Mouse (Mus musculus) intestine, embryonic 14.5 days (tissue): ENCODE data around the gene Selenom. TPM values are rescaled to one million over a fixed set of nuclear protein-coding genes. Genes with fewer than 3 reads are reported as not detected.

Experiments used
- ATAC-seq: fragments of 200-750 bp; cut with Nextera tagmentation; replicated peaks from 2 replicates; pipeline ENCODE4 v1.8.0; 2017; ENCODE audit warnings: low read depth, moderate number of reproducible peaks, moderate TSS enrichment, moderate library complexity; ENCODE audit not compliant: low FRiP score, low TSS enrichment
- DNase-seq: peaks from one replicate; pipeline ENCODE4 v3.0.0-alpha.2; 2018; ENCODE audit warnings: low spot score
- H3K27ac ChIP-seq: fragments of 300-500 bp; sonication (generic); 2 replicates; pipeline ENCODE4 v1.5.1; 2014; ENCODE audit warnings: low read depth, mild to moderate bottlenecking, control low read depth
- H3K27me3 ChIP-seq: fragments of 300-500 bp; sonication (generic); replicated peaks from 2 replicates; pipeline ENCODE4 v1.6.1; 2014; ENCODE audit warnings: low read length, control low read depth; ENCODE audit not compliant: control insufficient read depth, insufficient read depth
- H3K36me3 ChIP-seq: fragments of 300-500 bp; sonication (generic); 2 replicates; pipeline ENCODE4 v1.6.1; 2014; ENCODE audit warnings: low read length, control low read depth; ENCODE audit not compliant: control insufficient read depth, insufficient read depth
- H3K4me1 ChIP-seq: fragments of 300-500 bp; sonication (generic); replicated peaks from 2 replicates; pipeline ENCODE4 v1.6.1; 2014; ENCODE audit warnings: low read length, control low read depth, mixed read lengths; ENCODE audit not compliant: control insufficient read depth, insufficient read depth
- H3K4me2 ChIP-seq: fragments of 300-500 bp; sonication (generic); 2 replicates; pipeline ENCODE4 v1.6.1; 2014; ENCODE audit warnings: low read length
- H3K4me3 ChIP-seq: fragments of 300-500 bp; sonication (generic); 2 replicates; pipeline ENCODE4 v1.5.1; 2014; ENCODE audit warnings: low read depth, low read length, control low read depth, mixed read lengths
- H3K9ac ChIP-seq: fragments of 300-500 bp; sonication (generic); 2 replicates; pipeline ENCODE4 v1.6.1; 2014; ENCODE audit warnings: mild to moderate bottlenecking, low read length
- H3K9me3 ChIP-seq: fragments of 300-500 bp; sonication (generic); 2 replicates; pipeline ENCODE4 v1.6.1; 2016; ENCODE audit warnings: low read length, control low read depth; ENCODE audit not compliant: control insufficient read depth
- WGBS: fragments of 180-500 bp; shearing (Covaris S2); extraction: QIAGEN DNeasy Blood & Tissue Kit; methylation state at CpG from one replicate; pipeline ENCODE4 v1.1.7; 2014; 5-methylcytosine and 5-hydroxymethylcytosine counted together
- polyA plus RNA-seq: library from polyadenylated mRNA; unstranded; fragments of >200 nt; fragmentation: Nextera tagmentation; extraction: Ambion mirVana; gene quantifications from 2 replicates; pipeline ENCODE4 v1.2.1, GENCODE M21; 2014

The Selenom gene
- polyA plus RNA-seq, 1 experiment from 2014 or later = 160 TPM

DNA sequence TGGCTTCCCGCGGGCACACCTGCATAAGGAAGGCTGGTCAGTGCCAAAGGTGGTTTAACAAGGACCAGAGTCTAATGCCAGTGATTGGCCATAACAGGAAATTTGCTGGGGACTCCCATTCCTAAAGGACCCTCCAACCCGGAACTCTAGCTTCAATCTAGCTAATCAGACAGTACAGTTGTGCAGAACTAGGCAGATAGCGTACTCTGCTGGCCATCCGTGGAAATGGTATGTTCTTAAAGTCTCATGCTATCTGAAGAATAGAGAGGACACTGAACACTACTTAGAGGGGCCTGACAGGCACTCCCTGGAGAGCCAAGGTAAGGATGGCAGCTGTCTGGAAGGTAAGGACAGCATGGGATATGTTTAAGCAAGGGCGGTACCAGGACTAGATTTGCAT lies 17.1 kb downstream of the Selenom start:
- 88% methylated on average over 6 of the region's 6 CpGs for WGBS
- ATAC-seq = no peak
- no peak for DNase-seq

DNA sequence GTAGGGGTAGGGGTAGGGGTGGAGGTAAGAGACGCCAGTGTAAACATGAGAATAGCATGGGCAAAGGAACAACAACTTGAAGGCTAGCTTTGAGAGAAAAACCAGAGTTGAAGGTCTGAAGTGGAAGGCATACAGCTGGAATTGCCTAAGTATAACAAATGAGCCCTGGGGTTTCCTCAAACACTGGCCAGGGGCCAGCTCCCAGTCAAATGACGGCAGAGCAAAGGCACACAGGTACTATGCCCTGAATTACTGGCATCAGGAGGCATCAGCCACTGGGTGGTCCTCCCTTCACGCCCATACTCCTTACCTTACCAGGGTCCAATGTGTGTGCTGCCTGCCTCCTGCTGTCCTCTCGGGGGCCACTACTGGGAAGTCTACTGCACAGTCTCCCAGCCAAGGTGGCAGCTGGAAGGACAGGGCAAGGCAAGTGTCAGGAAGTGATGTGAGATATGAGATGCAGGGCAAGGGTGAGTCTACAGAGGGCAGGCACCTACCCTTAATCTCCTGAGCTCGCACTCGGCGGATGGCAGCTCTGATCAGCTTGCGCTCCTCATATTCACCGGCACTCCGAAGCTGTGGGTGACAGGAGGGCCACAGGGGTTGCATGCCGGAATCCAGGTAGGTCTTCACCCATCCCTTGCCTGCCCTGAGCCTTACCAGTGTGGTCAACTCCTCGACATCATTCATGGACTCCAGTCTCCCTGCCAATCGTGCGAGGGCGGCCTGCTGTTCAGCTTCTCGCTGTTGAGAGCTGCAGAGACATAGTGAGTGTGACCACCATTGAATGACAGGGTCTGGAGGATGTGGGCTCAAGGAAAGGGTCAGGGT lies 17.8 kb downstream of the Selenom start:
- no peak for DNase-seq
- 86% methylated on average over 16 of the region's 16 CpGs for WGBS
- H3K9me3 ChIP-seq = no peaks in the 10 kb centered on the region
- no peaks in the 10 kb centered on the region for H3K27me3 ChIP-seq
- H3K4me2 ChIP-seq = no peak overlapping the region
- no peak overlapping the region for H3K27ac ChIP-seq
- peaks cover 78% of the 10 kb centered on the region for H3K36me3 ChIP-seq
- no peak for ATAC-seq
- no peak overlapping the region for H3K4me3 ChIP-seq
- peaks cover 21% of the 10 kb centered on the region for H3K4me1 ChIP-seq
- no peak overlapping the region for H3K9ac ChIP-seq

More for the DNA sequence above, 17.1 kb downstream of the Selenom start:
- Histone ChIP-seq H3K27me3 (no peaks in the 10 kb centered on the region), H3K9me3 (no peaks in the 10 kb centered on the region), H3K4me3 (no peak overlapping the region), H3K36me3 (peaks cover 82% of the 10 kb centered on the region), H3K4me1 (peaks cover 14% of the 10 kb centered on the region), H3K27ac (no peak overlapping the region), H3K9ac (no peak overlapping the region), H3K4me2 (no peak overlapping the region)

DNA sequence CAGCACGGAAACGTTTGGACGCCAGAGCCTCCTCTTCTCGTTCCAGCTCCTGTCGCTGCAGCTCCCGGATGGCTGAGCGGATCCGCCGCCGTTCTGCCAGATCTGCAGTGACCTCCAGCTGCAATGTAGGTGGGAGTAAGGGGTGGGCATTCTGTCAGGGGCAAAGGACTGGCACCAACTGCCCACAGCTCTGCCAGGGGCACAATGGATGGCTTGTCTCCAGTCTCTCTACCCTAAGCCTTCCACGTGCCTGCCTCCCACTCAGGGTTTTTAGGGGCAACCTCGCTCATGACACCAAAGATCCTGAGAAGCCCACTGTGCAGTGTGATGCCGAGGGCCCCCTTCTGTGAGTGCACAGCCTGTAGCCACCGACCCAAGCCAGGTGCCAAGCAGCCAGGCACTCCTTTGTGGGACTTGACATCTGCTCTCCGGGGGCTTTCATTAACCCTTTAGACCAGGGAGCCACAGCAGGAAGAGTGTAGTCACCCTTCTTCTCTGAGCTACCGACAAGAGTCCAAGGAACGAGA lies 19.0 kb downstream of the Selenom start:
- H3K36me3 ChIP-seq = peaks cover 67% of the 10 kb centered on the region

DNA sequence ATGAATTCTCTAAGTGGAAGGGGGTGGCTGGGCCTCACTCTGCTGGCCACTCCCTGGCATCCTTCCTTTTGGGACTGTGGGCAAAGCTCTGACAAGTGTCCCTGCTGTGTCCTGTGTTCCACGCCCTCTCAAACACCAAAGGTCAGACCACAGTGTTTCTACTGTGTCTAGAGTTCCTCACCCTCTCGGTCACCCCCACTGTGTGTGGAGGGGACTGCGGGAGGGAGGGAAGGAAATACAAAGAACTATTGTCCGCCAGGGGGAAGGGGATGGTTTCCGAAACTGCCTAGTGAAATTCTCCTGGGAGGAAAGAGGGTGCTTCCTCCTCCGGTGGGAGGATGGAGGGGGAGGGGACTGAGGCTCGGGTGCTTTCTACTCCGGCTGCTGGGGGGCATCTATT lies 20.5 kb downstream of the Selenom start:
- H3K27ac ChIP-seq = peak overlapping the region; percentile 92; the same call in 1 of the 2 replicates

More for the DNA sequence above, 19.0 kb downstream of the Selenom start:
- H3K27me3 ChIP-seq = no peaks in the 10 kb centered on the region
- no peak overlapping the region for H3K9ac ChIP-seq
- peaks cover 32% of the 10 kb centered on the region for H3K4me1 ChIP-seq
- DNase-seq (no peak), ATAC-seq (no peak)
- no peak overlapping the region for H3K4me2 ChIP-seq
- H3K27ac ChIP-seq = no peak overlapping the region
- no peaks in the 10 kb centered on the region for H3K9me3 ChIP-seq
- H3K4me3 ChIP-seq = no peak overlapping the region
- WGBS = 92% methylated on average over 17 of the region's 17 CpGs

DNA sequence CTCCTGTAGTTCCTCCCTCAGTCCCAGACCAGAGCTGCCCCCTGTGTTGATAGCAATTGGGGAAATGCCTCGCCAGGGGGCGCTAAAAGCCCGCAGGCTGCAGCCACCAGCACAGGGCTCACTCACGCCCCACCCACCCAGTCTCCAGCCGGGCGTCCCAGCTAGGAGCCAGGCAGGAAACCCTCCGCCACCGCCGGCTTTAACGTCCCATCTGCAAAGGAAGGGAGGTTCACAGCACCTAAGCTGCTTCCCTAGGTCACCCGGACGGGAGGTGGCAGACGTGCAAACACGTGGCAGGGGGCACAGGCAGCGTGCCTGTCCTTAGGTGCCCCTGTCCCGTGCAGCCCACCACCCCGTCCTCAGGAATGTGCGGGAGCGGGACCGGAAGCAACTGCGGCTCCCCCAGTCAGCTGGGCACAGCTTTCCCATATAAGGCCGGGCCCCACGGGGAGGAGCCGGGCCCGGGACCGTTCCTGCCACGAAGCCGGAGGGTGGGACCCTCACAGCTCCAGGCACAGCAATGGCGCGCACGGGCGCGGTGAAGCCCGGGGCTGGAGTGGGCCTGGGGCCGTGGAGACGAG lies 21.0 kb downstream of the Selenom start:
- H3K9ac ChIP-seq = peak overlapping the region; percentile 53
- peak overlapping the region; percentile 92 for H3K27ac ChIP-seq
- peaks cover 34% of the 10 kb centered on the region for H3K4me1 ChIP-seq
- ATAC-seq = peak; percentile 84
- peak overlapping the region; percentile 50 for H3K4me3 ChIP-seq
- H3K27me3 ChIP-seq = no peaks in the 10 kb centered on the region
- H3K9me3 ChIP-seq = no peaks in the 10 kb centered on the region
- peak; percentile 99 for DNase-seq
- WGBS = under 1% methylated on average over 36 of the region's 36 CpGs
- peak overlapping the region; percentile 73 for H3K4me2 ChIP-seq
- H3K36me3 ChIP-seq = peaks cover 46% of the 10 kb centered on the region

More for the DNA sequence above, 20.5 kb downstream of the Selenom start:
- Histone ChIP-seq H3K36me3 (peaks cover 52% of the 10 kb centered on the region), H3K9ac (peak overlapping the region; percentile 53; the same call in 1 of the 2 replicates), H3K4me3 (no peak overlapping the region), H3K9me3 (no peaks in the 10 kb centered on the region), H3K27me3 (no peaks in the 10 kb centered on the region), H3K4me1 (peaks cover 34% of the 10 kb centered on the region), H3K4me2 (peak overlapping the region; percentile 73)
- DNase-seq (no peak), ATAC-seq (no peak)
- 22% methylated on average over 8 of the region's 8 CpGs for WGBS

DNA sequence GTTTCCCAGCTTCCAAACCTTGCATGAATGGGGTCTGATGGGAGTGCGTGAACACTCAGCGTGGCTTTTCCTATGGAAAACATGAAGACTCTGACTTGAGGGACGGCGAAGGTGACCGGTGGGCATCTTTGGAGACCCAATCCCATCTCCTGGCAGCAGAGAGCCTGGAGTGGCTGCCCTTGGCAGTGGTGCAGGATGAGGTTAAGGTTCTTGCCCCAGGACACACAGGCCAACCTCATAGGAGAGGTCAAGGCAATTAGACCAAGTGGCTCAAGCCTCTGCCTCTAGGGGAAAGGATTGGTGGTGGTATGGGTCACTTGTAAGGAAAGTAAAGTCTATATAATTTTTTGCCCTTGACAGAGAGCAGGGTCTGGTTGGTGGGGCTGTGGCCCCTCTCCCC lies 21.6 kb downstream of the Selenom start:
- H3K27me3 ChIP-seq = no peaks in the 10 kb centered on the region
- H3K4me1 ChIP-seq = peaks cover 34% of the 10 kb centered on the region
- H3K4me3 ChIP-seq = peak overlapping the region; percentile 50
- peak overlapping the region; percentile 92 for H3K27ac ChIP-seq
- H3K9ac ChIP-seq = peak overlapping the region; percentile 53
- no peaks in the 10 kb centered on the region for H3K9me3 ChIP-seq
- peaks cover 40% of the 10 kb centered on the region for H3K36me3 ChIP-seq
- peak overlapping the region; percentile 73 for H3K4me2 ChIP-seq
- no peak for DNase-seq
- no peak for ATAC-seq
- WGBS = 32% methylated on average over 5 of the region's 5 CpGs

DNA sequence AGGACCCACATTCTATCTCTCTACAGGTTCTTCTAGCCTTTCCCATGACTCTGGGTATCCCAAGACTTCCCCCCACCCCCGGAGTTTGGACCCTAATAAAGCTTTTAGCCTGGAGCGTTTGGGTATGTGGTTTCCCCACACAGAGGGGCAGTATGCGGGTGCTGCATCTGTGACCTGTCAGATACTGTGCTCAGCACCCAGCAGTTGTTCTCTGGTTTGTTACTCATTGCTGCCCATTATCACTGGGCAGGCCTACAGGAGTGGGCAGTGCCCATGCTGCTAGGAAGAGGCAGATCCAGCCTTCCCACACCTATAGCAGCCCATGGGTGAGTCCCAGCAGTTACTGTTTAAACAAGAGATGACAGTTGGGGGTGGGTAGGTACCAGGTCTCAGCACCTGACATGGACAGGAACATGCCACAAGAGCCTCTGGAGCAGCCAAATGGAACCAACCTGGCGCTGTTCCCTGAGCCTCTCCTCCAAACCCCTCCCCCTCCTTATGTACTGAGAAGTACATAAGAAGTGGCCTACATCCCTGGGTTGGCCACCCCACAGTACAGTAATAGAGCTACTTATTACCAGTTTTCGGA lies 22.4 kb downstream of the Selenom start:
- no peaks in the 10 kb centered on the region for H3K27me3 ChIP-seq
- DNase-seq = no peak
- no peak for ATAC-seq
- no peaks in the 10 kb centered on the region for H3K9me3 ChIP-seq
- 92% methylated on average over 5 of the region's 5 CpGs for WGBS
- H3K4me2 ChIP-seq = peak overlapping the region; percentile 73
- peak overlapping the region; percentile 92 for H3K27ac ChIP-seq
- peak overlapping the region; percentile 50; the same call in 1 of the 2 replicates for H3K4me3 ChIP-seq
- peaks cover 33% of the 10 kb centered on the region for H3K36me3 ChIP-seq
- peaks cover 34% of the 10 kb centered on the region for H3K4me1 ChIP-seq
- no peak overlapping the region for H3K9ac ChIP-seq

DNA sequence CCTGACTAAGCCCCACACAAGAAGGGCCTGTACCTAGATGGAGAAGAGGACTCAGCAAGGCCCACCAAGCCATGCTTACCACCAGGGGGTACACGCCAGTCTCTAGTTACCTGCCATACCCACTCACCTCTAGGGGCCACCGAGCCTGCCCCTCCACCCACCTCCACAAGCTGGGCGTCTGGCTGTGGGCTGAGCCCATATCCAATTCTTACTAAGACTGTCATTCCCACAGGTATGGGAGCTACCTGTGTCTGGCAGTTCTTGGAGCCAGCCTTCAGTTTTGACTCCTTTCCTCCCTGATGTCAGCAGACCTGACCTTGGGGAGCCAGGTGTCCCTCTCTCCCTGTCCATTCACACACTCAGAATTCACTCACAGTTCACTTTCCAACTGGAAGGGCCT lies 23.2 kb downstream of the Selenom start:
- ATAC-seq (no peak), DNase-seq (no peak)
- Histone ChIP-seq H3K27me3 (no peaks in the 10 kb centered on the region), H3K4me2 (peak overlapping the region; percentile 73), H3K9me3 (no peaks in the 10 kb centered on the region), H3K4me1 (peaks cover 34% of the 10 kb centered on the region), H3K36me3 (peaks cover 24% of the 10 kb centered on the region), H3K4me3 (peak overlapping the region; percentile 67), H3K9ac (peak overlapping the region; percentile 76; the same call in 1 of the 2 replicates), H3K27ac (no peak overlapping the region)
- 85% methylated on average over 3 of the region's 3 CpGs for WGBS
